Mouse (Mus musculus) layer of hippocampus, postnatal 14 days (tissue): ENCODE results near the gene Rhcg. TPM values are rescaled to one million over a fixed set of nuclear protein-coding genes. Genes with fewer than 3 reads are reported as not detected.
A peak's percentile ranks its signal among the peaks of the same experiment; 100 is the strongest.

Experiments used
- DNase-seq, 2 experiments: peaks; one replicate each; pipeline ENCODE4 v3.0.0; 2021 to 2022; ENCODE audit warnings: low spot score in 2 of 2, mixed read lengths in 1 of 2
- total RNA-seq, 2 experiments: library from RNA; stranded (reverse); gene quantifications; 2 replicates each; pipeline ENCODE4 v1.2.3; 2021

Gene Rhcg
- total RNA-seq, 2 experiments from 2014 or later, result 1.1 to 2.2 TPM

- DNase-seq, result no peak
These were observed 10.7 kb downstream of the Rhcg start for GRCm38 (mm10) chr7:79606766-79607165.

- no peak for DNase-seq
These were observed 15.5 kb downstream of the Rhcg start for GRCm38 (mm10) chr7:79602006-79602405.

- no peak for DNase-seq
These were observed 17.3 kb downstream of the Rhcg start for GRCm38 (mm10) chr7:79600122-79600521.

GRCm38 (mm10) chr7:79594854-79595253 is 22.6 kb downstream of the Rhcg start:
- peak; percentile 85 to 92 for DNase-seq

GRCm38 (mm10) chr7:79591812-79592731 is 25.4 kb downstream of the Rhcg start:
- peak; percentile 79 to 84 for DNase-seq

GRCm38 (mm10) chr7:79590560-79591110 is 26.8 kb downstream of the Rhcg start:
- peak in 1 of 2 experiments; percentile 31 for DNase-seq

- no peak for DNase-seq
These were observed 27.5 kb downstream of the Rhcg start for GRCm38 (mm10) chr7:79589763-79590559.

- DNase-seq, result no peak
These were observed 29.2 kb downstream of the Rhcg start for GRCm38 (mm10) chr7:79588284-79588683.

GRCm38 (mm10) chr7:79578851-79579241 is 38.6 kb downstream of the Rhcg start:
- peak in 1 of 2 experiments; percentile 49 for DNase-seq

- no peak for DNase-seq
These were observed 39.3 kb downstream of the Rhcg start for GRCm38 (mm10) chr7:79577931-79578850.

GRCm38 (mm10) chr7:79577096-79577874 is 40.2 kb downstream of the Rhcg start:
- DNase-seq, result peak; percentile 77 to 91

- peak; percentile 74 to 81 for DNase-seq
These were observed 40.8 kb downstream of the Rhcg start for GRCm38 (mm10) chr7:79576659-79577058.

GRCm38 (mm10) chr7:79572191-79572818 is 45.2 kb downstream of the Rhcg start:
- peak in 1 of 2 experiments; percentile 82 for DNase-seq

- DNase-seq, result peak in 1 of 2 experiments; percentile 83
These were observed 48.4 kb downstream of the Rhcg start for GRCm38 (mm10) chr7:79568937-79569535.

GRCm38 (mm10) chr7:79568212-79568611 is 49.2 kb downstream of the Rhcg start:
- DNase-seq, result no peak

GRCm38 (mm10) chr7:79563675-79564074 is 53.8 kb downstream of the Rhcg start:
- no peak for DNase-seq

- no peak for DNase-seq
These were observed 55.1 kb downstream of the Rhcg start for GRCm38 (mm10) chr7:79562385-79562784.

GRCm38 (mm10) chr7:79558698-79559097 is 58.8 kb downstream of the Rhcg start:
- DNase-seq, result no peak

- DNase-seq, result no peak
These were observed 59.7 kb downstream of the Rhcg start for GRCm38 (mm10) chr7:79557728-79558221.
